Mouse (Mus musculus) stomach, postnatal 0 days (tissue): ENCODE measurements at regions not wholly inside any gene's neighbourhood (a gene's known extent, or its start where the extent isn't known, plus 50 kb on each side); places are given as distances from the start of the nearest gene placed in this dataset.

Experiments used
- CTCF ChIP-seq: IDR thresholded peaks from 2 replicates; pipeline ENCODE4 v1.5.1; 2016; ENCODE audit warnings: antibody characterized with exemption, low read depth, mild to moderate bottlenecking, moderate library complexity
- EP300 ChIP-seq: optimal IDR thresholded peaks from 2 replicates; pipeline ENCODE3; 2016; ENCODE audit warnings: antibody characterized with exemption

GRCm38 (mm10) chr11:56116553-56117232, 75.9 kb upstream of the Nmur2 start:
- TF ChIP-seq EP300 (no peak), CTCF (peak; percentile 77)
